Mouse (Mus musculus) heart, postnatal 0 days (tissue): Measurements from ENCODE around the gene Gab2. TPM values are rescaled to one million over a fixed set of nuclear protein-coding genes. Genes with fewer than 3 reads are reported as not detected.

Experiments
- ATAC-seq: fragments of 200-750 bp; cut with Nextera tagmentation; 2 replicates; pipeline ENCODE4 v1.8.0; 2017; ENCODE audit warnings: low read depth, moderate number of reproducible peaks, moderate library complexity; ENCODE audit not compliant: insufficient read depth
- DNase-seq: peaks from one replicate; pipeline ENCODE4 v3.0.0-alpha.2; 2016; ENCODE audit warnings: low spot score
- H3K27ac ChIP-seq: fragments of 300-500 bp; sonication (generic); 2 replicates; pipeline ENCODE4 v1.5.1; 2014; ENCODE audit warnings: low read depth, mild to moderate bottlenecking
- H3K27me3 ChIP-seq: fragments of 300-500 bp; sonication (generic); 2 replicates; pipeline ENCODE4 v1.6.1; 2014; ENCODE audit warnings: low read length, mixed read lengths; ENCODE audit not compliant: control insufficient read depth, insufficient read depth
- H3K36me3 ChIP-seq: fragments of 300-500 bp; sonication (generic); replicated peaks from 2 replicates; pipeline ENCODE4 v1.6.1; 2014; ENCODE audit warnings: low read length, mixed read lengths; ENCODE audit not compliant: control insufficient read depth, insufficient read depth
- H3K4me1 ChIP-seq: fragments of 300-500 bp; sonication (generic); 2 replicates; pipeline ENCODE4 v1.6.1; 2014; ENCODE audit warnings: antibody characterized with exemption; ENCODE audit not compliant: control insufficient read depth, insufficient read depth
- H3K4me2 ChIP-seq: fragments of 300-500 bp; sonication (generic); 2 replicates; pipeline ENCODE4 v1.6.1; 2014; ENCODE audit warnings: low read depth, mild to moderate bottlenecking, low read length, moderate library complexity
- H3K4me3 ChIP-seq: fragments of 300-500 bp; sonication (generic); 2 replicates; pipeline ENCODE4 v1.5.1; 2014; ENCODE audit warnings: low read depth, low read length
- H3K9ac ChIP-seq: fragments of 300-500 bp; sonication (generic); replicated peaks from 2 replicates; pipeline ENCODE4 v1.6.1; 2014; ENCODE audit warnings: low read depth, low read length, mixed read lengths
- H3K9me3 ChIP-seq: fragments of 300-500 bp; sonication (generic); replicated peaks from 2 replicates; pipeline ENCODE4 v1.6.1; 2016; ENCODE audit warnings: low read length; ENCODE audit not compliant: control insufficient read depth
- CTCF ChIP-seq: IDR thresholded peaks from 2 replicates; pipeline ENCODE4 v1.5.1; 2016; ENCODE audit warnings: antibody characterized with exemption, control low read depth, low read depth
- EP300 ChIP-seq: IDR thresholded peaks from 2 replicates; pipeline ENCODE4 v1.6.1; 2016; ENCODE audit warnings: antibody characterized with exemption, low read depth
- WGBS: fragments of 180-500 bp; shearing (Covaris S2); extraction: QIAGEN DNeasy Blood & Tissue Kit; methylation state at CpG from one replicate; pipeline ENCODE4 v1.1.7; 2014; 5-methylcytosine and 5-hydroxymethylcytosine counted together
- polyA plus RNA-seq: library from polyadenylated mRNA; unstranded; fragments of >200 nt; fragmentation: Nextera tagmentation; extraction: Ambion mirVana; gene quantifications from 2 replicates; pipeline ENCODE4 v1.2.1, GENCODE M21; 2015
- total RNA-seq: library from RNA; depleted of rRNA; stranded (reverse); fragments of >200 nt; gene quantifications from 2 replicates; pipeline ENCODE4 v1.2.3, GENCODE M21; 2014; ENCODE audit warnings: low replicate concordance

Gab2 gene
- total and polyA plus RNA-seq, 2 experiments from 2014 or later: 4.9 to 13.4 TPM

- no peak overlapping the region for H3K27ac ChIP-seq
- no peak overlapping the region for H3K4me3 ChIP-seq
- no peak for DNase-seq
- no peak overlapping the region for H3K4me2 ChIP-seq
- no peaks in the 10 kb centered on the region for H3K27me3 ChIP-seq
- 70% methylated on average over 2 of the region's 2 CpGs for WGBS
- no peak overlapping the region for H3K9ac ChIP-seq
- H3K4me1 ChIP-seq: no peaks in the 10 kb centered on the region
- TF ChIP-seq EP300 (no peak), CTCF (no peak)
- no peaks in the 10 kb centered on the region for H3K36me3 ChIP-seq
- no peak for ATAC-seq
- H3K9me3 ChIP-seq: no peaks in the 10 kb centered on the region
Observed at GRCm38 (mm10) chr7:97251638-97252037, 170.3 kb downstream of the Gab2 start.

- no peaks in the 10 kb centered on the region for H3K4me1 ChIP-seq
- DNase-seq: peak; percentile 47
- peak; percentile 71 for ATAC-seq
- TF ChIP-seq CTCF (no peak), EP300 (no peak)
- no peaks in the 10 kb centered on the region for H3K27me3 ChIP-seq
- WGBS: 17% methylated on average over 1 of the region's 1 CpGs
- no peak overlapping the region for H3K4me3 ChIP-seq
- H3K27ac ChIP-seq: no peak overlapping the region
- no peaks in the 10 kb centered on the region for H3K36me3 ChIP-seq
- no peak overlapping the region for H3K9ac ChIP-seq
- no peaks in the 10 kb centered on the region for H3K9me3 ChIP-seq
- H3K4me2 ChIP-seq: no peak overlapping the region
Observed at GRCm38 (mm10) chr7:97262541-97262940, 181.2 kb downstream of the Gab2 start.

- H3K27ac ChIP-seq: peak overlapping the region; percentile 18; the same call in 1 of the 2 replicates
- ATAC-seq: peak; percentile 44
- no peak overlapping the region for H3K9ac ChIP-seq
- no peaks in the 10 kb centered on the region for H3K9me3 ChIP-seq
- no peaks in the 10 kb centered on the region for H3K27me3 ChIP-seq
- peaks cover 8% of the 10 kb centered on the region for H3K36me3 ChIP-seq
- H3K4me2 ChIP-seq: no peak overlapping the region
- peaks cover 8% of the 10 kb centered on the region; the same call in 1 of the 2 replicates for H3K4me1 ChIP-seq
- TF ChIP-seq CTCF (no peak), EP300 (no peak)
- no peak overlapping the region for H3K4me3 ChIP-seq
- DNase-seq: peak; percentile 41
Observed at GRCm38 (mm10) chr7:97270367-97270766, 189.0 kb downstream of the Gab2 start.

GRCm38 (mm10) chr7:97271068-97271467 lies 189.7 kb downstream of the Gab2 start:
- ATAC-seq (no peak), DNase-seq (no peak)
- TF ChIP-seq CTCF (no peak), EP300 (no peak)
- Histone ChIP-seq H3K27ac (peak overlapping the region; percentile 18; the same call in 1 of the 2 replicates), H3K27me3 (no peaks in the 10 kb centered on the region), H3K4me3 (no peak overlapping the region), H3K9me3 (no peaks in the 10 kb centered on the region), H3K36me3 (peaks cover 8% of the 10 kb centered on the region), H3K4me2 (no peak overlapping the region), H3K9ac (no peak overlapping the region), H3K4me1 (peaks cover 8% of the 10 kb centered on the region; the same call in 1 of the 2 replicates)
- WGBS: 81% methylated on average over 1 of the region's 1 CpGs

- TF ChIP-seq EP300 (no peak), CTCF (no peak)
- H3K27ac ChIP-seq: no peak overlapping the region
- H3K9me3 ChIP-seq: no peaks in the 10 kb centered on the region
- H3K36me3 ChIP-seq: peaks cover 30% of the 10 kb centered on the region
- H3K27me3 ChIP-seq: no peaks in the 10 kb centered on the region
- H3K4me2 ChIP-seq: no peak overlapping the region
- H3K4me3 ChIP-seq: no peak overlapping the region
- ATAC-seq (no peak), DNase-seq (no peak)
- WGBS: 49% methylated on average over 2 of the region's 2 CpGs
- H3K9ac ChIP-seq: no peak overlapping the region
- no peaks in the 10 kb centered on the region for H3K4me1 ChIP-seq
Observed at GRCm38 (mm10) chr7:97296986-97297385, 215.6 kb downstream of the Gab2 start.

- H3K36me3 ChIP-seq: peaks cover 34% of the 10 kb centered on the region
- H3K27me3 ChIP-seq: no peaks in the 10 kb centered on the region
- H3K9me3 ChIP-seq: no peaks in the 10 kb centered on the region
- no peak overlapping the region for H3K27ac ChIP-seq
- H3K4me1 ChIP-seq: no peaks in the 10 kb centered on the region
- no peak overlapping the region for H3K4me2 ChIP-seq
- TF ChIP-seq CTCF (peak; percentile 96), EP300 (no peak)
- ATAC-seq (peak; percentile 24; the same call in 1 of the 2 replicates), DNase-seq (peak; percentile 72)
- no peak overlapping the region for H3K9ac ChIP-seq
- WGBS: 0% methylated on average over 2 of the region's 2 CpGs
- H3K4me3 ChIP-seq: no peak overlapping the region
Observed at GRCm38 (mm10) chr7:97297466-97297865, 216.1 kb downstream of the Gab2 start.
